Mouse (Mus musculus): ENCODE measurements around the gene Mrc2. TPM values are rescaled to one million over a fixed set of nuclear protein-coding genes. Genes with fewer than 3 reads are reported as not detected.

The Mrc2 gene
- polyA plus RNA-seq, 1 experiment: 18.4 TPM

DNA sequence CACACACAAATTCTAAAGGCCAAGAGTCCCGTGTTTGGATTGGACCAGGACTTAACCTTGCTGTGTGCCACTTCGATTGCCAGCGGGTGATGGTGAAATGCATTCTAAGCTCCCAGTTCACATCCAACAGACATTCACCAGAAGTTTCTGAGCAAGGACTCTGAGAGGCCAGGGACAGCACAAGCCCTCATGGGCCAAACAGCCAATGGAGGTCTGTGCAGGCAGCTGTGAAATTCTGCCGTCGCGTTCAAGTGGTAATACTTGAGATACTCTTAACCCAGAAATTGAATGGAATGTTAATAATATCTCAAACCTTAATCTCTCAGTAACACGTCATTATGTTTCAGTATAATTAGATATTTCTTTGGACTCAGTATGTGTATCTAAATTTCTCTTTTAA, 17.8 kb downstream of the Mrc2 start:
- DNase-seq (ENCODE audit: low read depth): no peak

DNA sequence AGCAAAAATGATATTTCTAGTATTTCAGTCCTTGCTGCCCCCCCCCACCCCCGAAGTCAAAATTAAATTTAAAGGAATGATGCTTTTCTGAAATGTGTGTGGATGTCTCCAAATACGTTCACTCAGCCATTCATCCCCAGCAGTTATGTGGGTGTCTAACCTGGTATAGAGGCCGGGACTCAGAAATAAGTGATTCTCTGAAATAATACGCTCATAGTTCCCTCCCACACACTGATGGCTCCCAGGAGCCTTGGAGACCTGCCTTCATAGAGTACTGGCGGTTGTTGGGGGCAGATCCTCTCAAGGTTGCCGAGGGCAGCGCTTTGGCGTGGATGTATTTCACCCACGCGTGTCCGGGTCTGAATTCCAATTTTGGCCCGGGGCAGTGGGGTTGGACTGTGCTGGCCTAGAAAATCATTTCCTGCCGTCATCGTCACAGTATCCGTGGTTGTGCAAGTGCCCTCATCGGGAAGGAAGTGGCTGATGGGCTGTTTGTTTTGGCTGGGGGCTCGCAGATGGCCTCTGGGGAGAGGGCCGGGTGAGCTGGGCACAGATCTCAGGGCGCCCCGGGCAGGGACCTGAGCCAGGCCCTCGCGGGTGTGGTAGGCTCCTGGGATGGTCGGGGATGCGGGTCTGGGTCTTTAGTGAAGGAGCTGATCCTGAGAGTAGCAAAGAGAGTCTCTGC, 19.0 kb downstream of the Mrc2 start:
- DNase-seq (ENCODE audit: low read depth): no peak

DNA sequence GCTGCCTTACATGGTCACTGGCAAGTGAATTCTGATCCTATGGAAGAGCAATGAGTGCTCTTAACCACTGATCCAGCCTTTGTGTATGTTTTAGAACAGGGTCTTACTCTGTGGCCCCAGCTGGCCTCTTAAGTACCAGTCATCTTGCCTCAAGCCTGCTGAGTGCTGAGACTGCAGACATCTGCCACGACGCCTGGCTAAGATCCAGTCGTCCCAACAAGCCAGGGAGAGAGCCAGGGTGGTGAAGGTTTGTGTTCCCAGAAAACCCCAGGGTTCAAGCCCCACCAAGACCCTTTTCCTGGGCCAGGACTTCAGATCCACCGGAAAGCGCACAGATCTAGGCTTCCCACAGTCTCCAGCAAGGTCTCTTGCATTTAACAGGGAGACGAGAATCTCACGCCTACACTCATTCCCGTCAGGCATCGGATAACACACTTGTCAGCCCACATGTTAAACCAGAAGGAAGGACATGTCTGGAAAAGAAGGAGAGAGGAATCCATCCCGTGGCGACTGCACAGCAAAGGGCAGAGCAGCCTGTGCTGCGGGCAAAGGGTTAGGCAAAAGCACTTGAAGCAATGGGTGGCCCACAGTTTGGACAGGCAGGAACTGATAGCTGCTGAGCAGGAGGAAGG, 20.0 kb downstream of the Mrc2 start:
- DNase-seq (ENCODE audit: low read depth): no peak

DNA sequence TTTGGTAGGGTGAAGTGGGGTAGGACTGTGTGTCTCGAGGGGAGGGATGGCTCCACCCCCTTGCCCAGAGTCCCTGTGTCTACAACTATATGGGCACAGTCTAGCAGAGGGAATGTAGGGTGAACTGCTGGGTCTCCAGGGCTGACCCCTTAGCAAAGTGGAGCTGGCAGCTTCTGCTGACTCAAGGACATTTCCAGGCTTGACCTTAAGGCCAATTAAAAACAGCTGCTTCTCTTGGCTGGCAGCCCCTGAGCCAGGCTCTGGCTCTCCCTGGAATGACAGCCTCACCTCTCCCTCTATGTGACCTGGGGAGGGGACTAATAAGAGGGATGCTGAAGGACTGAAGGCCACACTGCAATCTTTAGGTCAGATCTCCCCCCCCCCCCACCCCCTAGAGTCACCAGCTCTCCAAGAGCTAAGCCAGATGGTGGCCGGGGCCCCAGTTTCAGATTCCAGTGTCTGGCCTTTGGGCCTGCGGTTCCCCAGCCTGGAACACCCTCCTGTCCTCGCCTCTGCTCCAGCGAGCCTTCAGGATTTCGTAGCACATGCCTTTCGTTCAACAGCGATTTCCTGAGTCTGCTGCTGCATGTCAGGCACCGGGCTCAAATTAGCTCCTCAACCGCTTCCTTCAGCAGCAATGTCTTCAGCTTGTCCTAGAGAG, 20.7 kb downstream of the Mrc2 start:
- no peak for DNase-seq (ENCODE audit: low read depth)

DNA sequence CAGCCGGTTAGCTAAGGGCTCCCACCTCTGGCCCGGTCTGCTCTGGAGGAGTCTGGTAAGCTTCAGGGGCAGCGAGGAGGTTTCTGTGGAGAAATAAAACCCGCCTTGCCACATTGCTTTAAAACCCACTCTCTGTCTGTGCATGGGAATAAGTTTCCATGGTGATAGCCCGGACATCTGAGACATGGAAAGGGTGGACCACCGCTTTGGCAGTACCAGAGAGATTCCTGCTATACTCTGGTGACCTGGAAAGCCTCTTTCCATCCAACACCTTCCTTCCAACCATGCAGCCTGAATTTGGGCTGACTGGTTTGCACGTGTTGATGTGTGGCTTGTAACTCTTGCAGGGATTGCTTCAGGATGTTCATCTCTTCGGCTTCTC, 21.2 kb downstream of the Mrc2 start:
- no peak for DNase-seq (ENCODE audit: low read depth)

DNA sequence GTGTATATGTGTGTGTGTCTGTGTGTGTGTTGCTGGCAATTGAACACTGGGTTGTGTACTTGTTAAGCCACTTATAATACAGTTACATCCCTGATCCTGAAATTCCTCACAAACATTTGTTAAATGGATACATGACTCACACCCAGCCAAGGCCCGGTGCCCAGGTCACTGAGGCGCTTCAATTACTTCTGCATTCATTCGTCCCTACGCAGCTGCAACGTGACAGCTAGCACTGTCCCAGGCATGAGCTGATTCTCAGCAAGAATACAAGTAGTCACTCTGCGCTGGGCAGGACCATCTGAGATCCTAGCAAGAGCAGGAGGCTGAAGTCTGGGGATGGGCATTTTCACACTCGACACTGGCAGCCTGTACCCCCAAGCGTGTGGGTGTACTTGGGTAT, 22.9 kb downstream of the Mrc2 start:
- DNase-seq (ENCODE audit: low read depth): no peak

DNA sequence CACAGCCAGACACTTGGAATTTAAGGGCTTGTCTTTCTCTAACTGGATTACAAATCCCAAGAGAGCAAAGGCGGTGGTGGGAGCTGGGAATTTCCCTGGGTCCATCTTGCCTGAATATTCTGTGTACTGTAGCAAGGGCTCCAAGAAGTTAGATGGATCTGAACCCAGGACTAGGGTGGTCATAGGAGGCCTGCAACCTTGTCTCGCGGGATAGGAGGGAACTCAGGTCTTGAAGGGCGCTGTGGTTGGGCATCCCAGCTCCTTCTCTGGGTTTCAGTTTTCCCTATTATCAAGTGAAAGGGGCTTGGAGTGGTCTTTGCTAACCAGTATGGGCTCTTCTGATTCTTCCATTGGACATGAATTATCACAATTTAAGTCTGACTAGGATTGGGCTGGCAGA, 23.7 kb downstream of the Mrc2 start:
- no peak for DNase-seq (ENCODE audit: low read depth)

DNA sequence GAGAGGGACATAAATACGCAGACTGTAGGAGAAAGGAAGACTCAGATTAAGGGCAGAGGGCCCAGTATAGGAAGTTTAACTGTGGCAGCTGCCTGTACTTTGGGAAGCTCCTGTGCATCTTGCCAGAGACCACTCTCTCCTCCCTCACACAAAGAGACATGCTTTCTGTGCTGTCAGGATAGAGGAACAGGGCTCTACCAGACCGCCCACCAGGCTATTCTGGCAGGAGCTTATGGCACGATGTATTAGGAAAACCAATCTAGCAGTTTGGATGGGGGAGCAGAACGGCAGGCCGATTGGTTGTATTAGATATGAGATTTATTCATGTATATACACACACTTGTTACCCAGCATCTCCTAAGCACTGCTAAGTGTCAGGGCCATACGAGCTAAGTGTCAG, 25.3 kb downstream of the Mrc2 start:
- DNase-seq (ENCODE audit: low read depth): no peak

DNA sequence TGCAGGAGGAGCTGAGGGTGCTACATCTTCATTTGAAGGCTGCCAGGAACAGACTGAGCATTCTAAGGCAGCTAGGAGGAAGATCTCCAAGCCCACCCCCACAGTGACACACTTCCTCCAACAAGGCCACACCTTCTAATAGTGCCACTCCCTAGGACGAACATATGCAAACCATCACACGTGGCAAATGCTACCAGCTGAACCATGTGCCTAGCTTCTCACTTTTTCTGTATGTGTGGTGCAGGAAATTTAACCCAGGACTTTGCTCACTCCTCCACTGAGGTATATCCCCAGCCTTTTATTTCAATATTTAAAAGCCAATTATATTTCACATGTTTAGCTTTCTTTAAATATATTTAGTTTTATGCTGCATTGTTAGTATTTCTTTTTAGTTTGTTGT, 28.6 kb downstream of the Mrc2 start:
- no peak for DNase-seq (ENCODE audit: low read depth)

DNA sequence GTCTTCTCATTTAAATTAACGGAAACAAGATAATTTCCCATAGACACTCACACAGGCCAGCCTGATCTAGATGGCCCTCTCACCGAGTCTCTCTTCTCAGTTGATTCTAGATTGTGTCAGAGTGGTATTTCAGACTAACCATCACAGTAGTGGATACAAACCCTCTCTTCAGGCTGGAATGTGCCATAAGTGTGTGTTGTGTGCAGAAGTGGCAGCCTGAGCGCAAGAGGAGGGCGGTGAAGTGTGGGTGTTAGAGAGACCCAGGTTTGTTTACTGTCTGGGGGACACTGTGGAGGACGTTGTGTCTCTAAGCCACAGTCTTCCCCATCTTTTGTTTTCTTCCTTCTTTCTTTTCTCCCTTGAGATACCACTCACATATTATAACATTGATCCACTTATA, 31.1 kb downstream of the Mrc2 start:
- DNase-seq (ENCODE audit: low read depth): no peak

DNA sequence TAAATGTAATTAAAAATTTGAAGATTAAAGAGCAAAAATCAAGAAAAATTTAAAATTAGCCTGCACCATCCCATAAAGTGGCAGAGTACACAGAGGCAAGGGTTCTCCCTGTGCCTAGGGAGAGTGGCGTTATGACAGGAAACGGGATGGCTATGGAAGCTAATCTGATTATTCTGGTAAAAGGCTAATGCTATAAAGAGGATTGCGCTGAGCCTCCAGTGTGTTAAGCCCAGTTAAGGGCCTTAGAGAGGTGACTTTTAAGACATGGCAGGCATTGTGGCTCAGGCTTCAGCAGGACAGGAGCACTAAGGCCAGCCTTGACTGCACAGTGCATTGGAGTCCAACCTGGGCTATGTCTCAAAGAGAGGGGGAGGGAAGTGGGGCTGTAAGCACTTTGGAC, 34.7 kb downstream of the Mrc2 start:
- DNase-seq (ENCODE audit: low read depth): no peak

DNA sequence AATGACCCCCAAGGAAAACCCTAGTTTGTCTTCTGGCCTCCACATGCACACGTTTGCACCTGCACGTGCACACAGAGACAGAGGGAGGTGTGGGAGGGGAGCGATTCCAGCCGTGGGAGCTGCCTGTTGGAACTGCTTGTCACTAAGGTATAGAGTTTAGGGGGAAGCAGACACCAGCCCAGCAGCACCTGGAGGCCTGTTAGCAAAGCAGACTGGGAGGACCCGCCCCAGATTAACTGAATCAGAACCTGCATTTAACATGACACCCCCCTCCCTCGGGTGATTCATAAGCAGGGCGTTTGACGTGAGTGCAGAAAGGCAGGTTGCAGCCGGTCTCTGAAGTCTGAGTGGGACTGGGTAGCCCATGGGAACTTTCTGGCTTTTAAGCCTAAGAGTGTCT, 37.5 kb downstream of the Mrc2 start:
- no peak for DNase-seq (ENCODE audit: low read depth)

DNA sequence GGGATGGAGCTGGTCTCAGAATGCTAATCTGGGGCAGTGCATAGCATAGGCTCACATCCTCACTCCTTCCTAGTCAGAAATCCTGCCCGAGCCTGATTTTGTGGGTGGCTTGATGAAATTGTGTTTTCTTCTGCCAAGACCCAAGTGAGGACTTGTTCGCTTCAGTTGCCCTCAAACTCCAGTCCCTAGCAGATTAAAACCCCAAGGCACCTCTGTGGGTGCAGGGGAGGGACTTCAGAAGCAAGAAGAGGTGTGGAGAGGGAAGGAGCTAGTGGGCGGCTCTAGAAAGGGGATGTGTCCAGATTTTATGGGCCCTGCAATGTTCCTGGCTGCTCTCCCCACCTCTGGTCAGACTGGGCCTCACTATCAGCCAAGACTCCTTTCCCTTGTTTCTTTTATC, 38.7 kb downstream of the Mrc2 start:
- DNase-seq (ENCODE audit: low read depth): peak; percentile 71

DNA sequence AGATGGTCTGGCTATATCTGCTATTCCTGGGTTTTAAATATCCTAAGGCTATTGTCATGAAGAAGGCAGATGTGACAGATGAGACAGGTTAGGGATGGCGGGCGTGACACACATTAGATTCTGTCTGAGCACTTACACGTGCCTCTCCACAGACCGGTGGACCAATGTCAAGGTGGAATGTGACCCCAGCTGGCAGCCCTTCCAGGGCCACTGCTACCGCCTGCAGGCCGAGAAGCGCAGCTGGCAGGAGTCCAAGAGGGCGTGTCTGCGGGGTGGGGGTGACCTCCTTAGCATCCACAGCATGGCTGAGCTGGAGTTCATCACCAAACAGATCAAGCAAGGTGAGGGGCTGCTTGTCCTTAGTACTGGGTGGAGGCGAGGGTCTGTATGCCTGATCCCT, 39.3 kb downstream of the Mrc2 start:
- no peak for DNase-seq (ENCODE audit: low read depth)

DNA sequence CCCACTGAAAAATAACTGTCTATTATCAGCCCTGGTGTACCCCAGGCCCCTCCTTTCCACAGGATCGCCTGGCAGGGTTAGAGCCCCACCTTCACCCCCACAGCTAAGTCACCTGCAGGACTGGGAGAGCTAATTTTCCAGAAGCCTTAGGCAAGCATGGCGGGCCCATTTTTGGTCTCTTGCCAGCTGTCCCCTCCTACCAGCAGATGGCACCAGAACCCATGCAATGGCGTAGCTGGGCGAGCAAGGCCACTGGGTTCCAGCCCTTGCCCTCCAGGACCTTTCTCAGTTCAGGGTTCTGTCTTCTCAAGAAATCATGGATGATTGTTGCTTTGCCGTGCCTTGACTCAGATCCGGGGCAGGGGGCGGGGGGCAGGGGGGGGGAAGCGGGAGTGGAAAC, 40.0 kb downstream of the Mrc2 start:
- DNase-seq (ENCODE audit: low read depth): no peak

DNA sequence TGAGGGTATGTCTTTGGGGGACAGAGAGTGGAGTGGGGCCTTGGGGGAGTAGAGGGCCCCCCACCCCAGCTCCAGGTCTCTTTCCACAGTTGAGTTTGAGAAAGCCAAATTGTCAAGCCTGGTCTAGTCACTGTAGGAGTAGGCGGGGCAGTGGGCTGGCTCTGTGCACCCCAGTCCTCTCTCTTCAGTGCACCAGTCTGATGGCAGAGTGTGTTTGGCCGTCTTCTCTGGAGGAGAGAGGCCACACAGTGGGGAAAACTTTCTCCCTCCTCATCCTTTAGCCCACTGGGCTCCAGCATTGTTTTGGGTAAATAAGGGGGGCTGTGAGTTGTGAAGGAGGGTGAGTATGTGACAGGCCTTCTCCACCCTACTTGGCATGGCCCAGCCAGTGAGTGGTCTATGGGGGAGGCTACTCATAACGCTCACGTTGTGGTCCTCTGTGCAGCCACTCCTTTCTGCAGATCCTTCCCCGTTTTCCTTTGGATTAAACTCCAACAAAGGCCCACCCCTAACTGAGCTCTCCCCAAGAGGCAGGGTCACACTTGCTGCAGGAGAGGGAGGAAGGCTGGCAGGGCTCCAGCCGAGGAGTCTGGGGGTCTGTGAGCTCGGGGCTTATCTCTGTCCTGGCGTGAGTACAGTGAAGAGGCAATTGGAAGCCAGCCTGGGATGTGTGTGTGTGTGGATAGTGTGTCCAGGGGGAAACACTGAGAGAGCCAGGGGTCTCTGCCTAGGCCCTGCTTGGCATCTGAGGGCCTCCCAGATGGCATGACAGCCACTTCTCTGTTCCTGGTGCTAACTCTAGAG, 41.6 kb downstream of the Mrc2 start:
- no peak for DNase-seq (ENCODE audit: low read depth)

DNA sequence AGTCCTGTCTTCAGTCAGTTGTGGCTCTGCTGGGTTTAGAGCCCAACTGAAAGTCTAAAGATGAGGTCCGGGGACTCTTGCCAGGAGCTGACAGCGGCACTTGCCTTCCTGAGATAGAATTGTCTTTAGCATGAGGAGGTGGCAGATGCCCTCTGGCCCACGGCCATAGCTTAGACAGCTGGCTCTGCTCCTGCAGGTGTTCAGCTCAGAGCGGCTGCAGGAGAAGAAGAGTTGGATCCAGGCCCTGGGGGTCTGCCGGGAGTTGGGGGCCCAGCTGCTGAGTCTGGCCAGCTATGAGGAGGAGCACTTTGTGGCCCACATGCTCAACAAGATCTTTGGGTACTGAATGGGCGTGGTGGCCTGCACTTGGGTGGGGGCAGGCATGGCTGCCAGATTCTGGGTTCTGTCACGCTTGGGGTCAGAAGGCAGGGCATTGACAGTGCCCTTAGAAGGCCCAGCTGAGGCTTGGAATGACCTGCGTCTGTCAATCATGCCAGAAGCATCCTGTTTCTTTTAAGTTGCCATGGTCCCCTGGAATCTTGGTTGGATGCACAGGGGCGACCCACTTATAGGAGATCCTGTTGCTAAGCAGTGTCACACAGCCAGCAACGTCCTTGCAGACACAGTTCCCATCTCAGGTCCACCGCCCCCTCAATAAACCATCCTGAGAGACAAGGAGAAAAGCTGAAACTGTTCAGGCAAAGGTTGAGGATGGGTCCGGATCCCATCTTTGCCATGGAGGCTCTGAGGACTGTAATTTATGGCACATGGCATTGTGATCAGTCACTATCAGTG, 46.4 kb downstream of the Mrc2 start:
- no peak for DNase-seq (ENCODE audit: low read depth)

DNA sequence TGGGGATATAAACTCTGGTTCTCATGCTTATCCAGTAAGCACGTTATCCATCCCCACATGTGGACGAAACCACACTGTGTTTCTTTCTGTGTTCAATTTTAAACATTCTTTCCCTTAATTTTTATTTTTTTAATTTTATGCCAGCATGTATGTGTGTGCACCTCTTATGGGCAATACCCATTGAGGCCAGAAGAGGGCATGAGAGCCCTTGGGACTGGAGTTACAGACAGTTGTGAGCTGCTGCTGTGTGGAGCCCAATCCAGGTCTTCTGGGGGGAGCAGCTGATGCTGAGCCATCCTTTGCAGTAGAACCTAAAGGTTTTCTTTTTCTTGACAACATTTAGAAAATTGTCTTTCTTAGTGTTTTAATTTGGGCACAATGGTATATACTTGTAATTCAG, 52.8 kb downstream of the Mrc2 start:
- no peak for DNase-seq (ENCODE audit: low read depth)

DNA sequence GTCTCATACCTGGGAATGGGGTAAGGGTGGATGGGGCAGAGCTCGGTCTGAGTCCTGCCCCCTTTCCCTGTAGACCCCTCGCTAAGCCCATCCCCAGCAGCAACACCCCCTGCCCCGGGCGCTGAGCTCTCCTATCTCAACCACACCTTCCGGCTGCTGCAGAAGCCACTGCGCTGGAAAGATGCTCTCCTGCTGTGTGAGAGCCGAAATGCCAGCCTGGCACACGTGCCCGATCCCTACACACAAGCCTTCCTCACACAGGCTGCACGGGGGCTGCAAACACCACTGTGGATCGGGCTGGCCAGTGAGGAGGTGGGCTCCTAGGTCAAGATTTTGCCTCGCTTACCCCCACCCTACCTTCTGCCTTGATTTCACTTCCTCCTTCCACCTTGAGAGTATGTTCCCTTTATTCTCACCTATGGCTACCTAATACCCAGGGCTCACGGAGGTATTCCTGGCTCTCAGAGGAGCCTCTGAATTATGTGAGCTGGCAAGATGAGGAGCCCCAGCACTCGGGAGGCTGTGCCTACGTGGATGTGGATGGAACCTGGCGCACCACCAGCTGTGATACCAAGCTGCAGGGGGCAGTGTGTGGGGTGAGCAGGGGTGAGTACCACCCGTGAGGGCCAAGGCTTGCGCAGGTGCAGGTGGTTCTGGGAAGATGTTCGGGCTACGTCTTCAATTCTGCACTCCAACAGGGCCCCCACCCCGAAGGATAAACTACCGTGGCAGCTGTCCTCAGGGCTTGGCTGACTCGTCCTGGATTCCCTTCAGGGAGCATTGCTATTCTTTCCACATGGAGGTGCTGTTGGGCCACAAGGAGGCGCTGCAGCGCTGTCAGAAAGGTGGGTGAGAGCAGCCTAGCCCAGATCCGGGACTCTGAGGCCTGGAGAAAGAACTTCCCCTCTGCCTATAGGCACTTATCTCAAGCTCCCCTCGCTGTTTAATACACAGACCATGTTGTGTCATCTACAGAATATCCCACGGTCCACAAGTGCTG, 55.0 kb downstream of the Mrc2 start:
- DNase-seq (ENCODE audit: low read depth): no peak

DNA sequence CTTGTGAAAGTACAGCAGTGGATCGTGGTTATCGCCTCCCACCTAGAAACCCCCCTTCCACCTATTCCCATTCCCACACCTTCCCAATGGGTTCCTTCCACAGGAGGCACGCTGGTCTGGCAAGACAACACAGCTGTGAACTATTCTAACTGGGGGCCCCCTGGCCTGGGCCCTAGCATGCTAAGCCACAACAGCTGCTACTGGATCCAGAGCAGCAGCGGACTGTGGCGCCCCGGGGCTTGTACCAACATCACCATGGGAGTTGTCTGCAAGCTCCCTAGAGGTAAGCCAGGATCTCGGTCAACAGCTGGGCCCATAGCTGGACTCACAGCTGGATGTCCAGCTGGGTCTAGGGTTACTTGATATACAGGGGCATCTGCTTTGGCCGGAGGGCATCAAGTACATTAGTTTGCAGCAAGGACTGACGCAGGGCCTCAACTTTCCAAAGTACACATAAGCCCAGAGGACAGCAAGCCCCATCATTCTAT, 56.1 kb downstream of the Mrc2 start:
- DNase-seq (ENCODE audit: low read depth): no peak

Measured in gonadal fat pad, adult 2 months (tissue).